Mouse (Mus musculus) NIH3T3 (cell line): ENCODE data around the gene Itga2b.

Source experiments
- DNase-seq: peaks from one replicate; pipeline ENCODE4 v3.0.0-alpha.2; 2012; ENCODE audit warnings: low read depth

Itga2b gene

GRCm38 (mm10) chr11:102435754-102436470, 34.0 kb downstream of the Itga2b start:
- DNase-seq: peak; percentile 49

GRCm38 (mm10) chr11:102434816-102435705, 34.9 kb downstream of the Itga2b start:
- no peak for DNase-seq

- DNase-seq: peak; percentile 96
These were observed 35.5 kb downstream of the Itga2b start for GRCm38 (mm10) chr11:102434406-102434805.

GRCm38 (mm10) chr11:102433866-102434265, 36.1 kb downstream of the Itga2b start:
- DNase-seq: no peak

- DNase-seq: no peak
These were observed 37.0 kb downstream of the Itga2b start for GRCm38 (mm10) chr11:102432896-102433295.

GRCm38 (mm10) chr11:102432115-102432843, 37.6 kb downstream of the Itga2b start:
- DNase-seq: no peak

GRCm38 (mm10) chr11:102431728-102432114, 38.2 kb downstream of the Itga2b start:
- DNase-seq: no peak

- peak; percentile 90 for DNase-seq
These were observed 38.8 kb downstream of the Itga2b start for GRCm38 (mm10) chr11:102431018-102431645.

GRCm38 (mm10) chr11:102430121-102431017, 39.6 kb downstream of the Itga2b start, which contains the start of gene Grn:
Gene Grn, plus strand, starts transcription at chr11:102430315.
- DNase-seq: peak; percentile 96

- DNase-seq: no peak
These were observed 40.4 kb downstream of the Itga2b start for GRCm38 (mm10) chr11:102429551-102429950.

- no peak for DNase-seq
These were observed 40.9 kb downstream of the Itga2b start for GRCm38 (mm10) chr11:102428981-102429540.

- no peak for DNase-seq
These were observed 44.2 kb downstream of the Itga2b start for GRCm38 (mm10) chr11:102425555-102426316.

GRCm38 (mm10) chr11:102424666-102425065, 45.3 kb downstream of the Itga2b start:
- peak; percentile 91 for DNase-seq

GRCm38 (mm10) chr11:102421559-102421958, 48.4 kb downstream of the Itga2b start:
- no peak for DNase-seq

- DNase-seq: peak; percentile 57
These were observed 51.0 kb downstream of the Itga2b start for GRCm38 (mm10) chr11:102418887-102419286.

GRCm38 (mm10) chr11:102417160-102417559, 52.8 kb downstream of the Itga2b start:
- no peak for DNase-seq

GRCm38 (mm10) chr11:102415034-102415802, 54.7 kb downstream of the Itga2b start:
- DNase-seq: no peak

- no peak for DNase-seq
These were observed 56.9 kb downstream of the Itga2b start for GRCm38 (mm10) chr11:102413059-102413458.

GRCm38 (mm10) chr11:102411704-102412103, 58.2 kb downstream of the Itga2b start:
- peak; percentile 97 for DNase-seq
